Mouse (Mus musculus): ENCODE data around the gene Kcmf1.

Gene Kcmf1

DNA sequence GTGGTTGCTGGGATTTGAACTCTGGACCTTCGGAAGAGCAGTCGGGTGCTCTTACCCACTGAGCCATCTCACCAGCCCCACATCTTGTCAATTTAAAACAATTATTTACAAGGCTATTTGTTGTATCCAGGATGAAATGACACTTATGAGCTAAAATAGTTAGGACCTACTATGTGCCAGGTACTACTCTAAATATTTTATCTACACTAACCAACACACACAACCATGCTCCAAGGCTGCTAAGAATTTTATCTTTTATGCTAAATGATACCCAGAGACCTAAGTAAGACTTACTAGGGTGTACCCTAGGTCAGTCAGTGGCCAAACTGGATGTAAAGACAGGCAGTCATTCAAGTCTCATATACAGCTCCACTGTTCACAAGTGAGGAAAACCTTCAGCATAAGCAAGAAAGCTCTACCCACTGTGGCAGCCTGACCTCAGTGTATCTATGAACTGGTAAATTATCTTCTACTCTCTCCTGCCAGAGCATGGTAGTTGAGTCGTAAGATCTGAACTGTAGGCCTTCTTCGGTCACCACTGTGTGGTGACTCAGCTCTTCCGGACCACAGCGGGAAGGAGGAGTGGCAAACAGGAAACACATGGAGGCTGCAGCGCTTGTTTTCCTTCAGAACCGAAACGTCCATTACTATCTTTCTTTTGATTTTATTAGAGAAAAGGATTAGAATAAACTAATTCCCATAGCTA, 18.7 kb downstream of the Kcmf1 start:
- ChIA-PET POLR2A (interaction anchor here (0.7 to 11.0 kb wide), 22 partner anchors 8 to 231 kb away, joined by 3 to 196 read pairs (median 4); partner anchors contain the start of genes Kcmf1 (in 2 of the 4) and Tmsb10 (in 1 of the 4)), CTCF (interaction anchor here in 3 of 4 experiments (0.6 to 0.9 kb wide), 4 partner anchors 21 to 214 kb away, joined by 3 to 7 read pairs (median 4); no protein-coding TSS in a partner anchor)

DNA sequence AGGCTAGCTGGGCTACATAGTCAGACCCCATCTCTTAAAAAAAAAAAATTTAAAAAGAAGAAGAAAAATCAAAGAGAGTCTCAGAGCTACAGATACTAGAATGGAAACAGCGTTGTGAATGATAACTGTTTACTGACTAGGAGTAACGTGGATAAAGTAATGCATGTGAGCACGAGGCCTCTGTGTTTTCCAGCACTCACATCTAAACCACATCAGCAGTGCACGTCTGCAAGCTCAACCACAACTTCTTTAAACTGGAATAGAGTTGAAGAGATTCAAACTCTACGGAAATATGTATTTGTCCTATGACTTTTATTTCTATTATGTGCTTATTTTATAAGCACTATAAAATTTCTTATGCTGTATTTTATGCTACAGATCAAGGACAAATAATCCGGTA, 23.1 kb downstream of the Kcmf1 start:
- CTCF ChIA-PET = no interaction called here
- POLR2A ChIA-PET = no interaction called here

DNA sequence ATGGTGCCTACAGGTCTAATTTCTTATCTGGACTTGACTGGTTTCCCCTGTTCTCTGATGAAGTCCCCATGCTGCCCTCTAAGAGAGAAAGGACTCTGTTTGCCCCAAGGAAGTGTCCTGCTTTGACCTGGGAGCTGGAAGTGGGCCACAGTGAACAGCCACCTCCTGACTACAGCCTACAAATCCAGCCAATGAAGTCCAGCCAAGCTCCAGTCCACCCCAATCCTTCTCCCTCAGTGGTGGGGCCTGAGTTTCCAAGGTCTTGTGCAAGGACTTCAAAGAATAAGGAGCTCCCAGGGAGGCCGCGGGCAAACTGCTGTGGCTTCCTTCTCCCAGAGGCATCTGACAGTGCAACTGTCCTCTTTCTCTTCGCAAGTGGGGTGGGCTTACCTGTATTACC, 26.4 kb downstream of the Kcmf1 start:
- CTCF ChIA-PET = interaction anchor here in 2 of 4 experiments (0.7 to 0.9 kb wide), 2 partner anchors 10 to 21 kb away, joined by 3 read pairs; no protein-coding TSS in a partner anchor

GRCm38 (mm10) chr6:72872276-72872675, 27.5 kb downstream of the Kcmf1 start:
- ChIA-PET POLR2A (interaction anchor here in 2 of 4 experiments (0.8 to 7.0 kb wide), 5 partner anchors 11 to 24 kb away, joined by 3 to 55 read pairs (median 5); no protein-coding TSS in a partner anchor), CTCF (no interaction called here)

More for the DNA sequence above, 26.4 kb downstream of the Kcmf1 start:
- POLR2A ChIA-PET = interaction anchor here in 2 of 4 experiments (0.7 to 7.0 kb wide), 10 partner anchors 10 to 61 kb away, joined by 3 to 36 read pairs (median 4); partner anchors contain the start of gene Kcmf1 (in 1 of the 2)

GRCm38 (mm10) chr6:72869601-72870000, 30.2 kb downstream of the Kcmf1 start:
- POLR2A ChIA-PET = interaction anchor here in 2 of 4 experiments (0.6 to 7.0 kb wide), 7 partner anchors 9 to 240 kb away, joined by 3 to 55 read pairs (median 3); no protein-coding TSS in a partner anchor

GRCm38 (mm10) chr6:72868688-72869087, 31.1 kb downstream of the Kcmf1 start:
- ChIA-PET CTCF (no interaction called here), POLR2A (interaction anchor here in 2 of 4 experiments (0.6 to 7.0 kb wide), 10 partner anchors 10 to 33 kb away, joined by 3 to 55 read pairs (median 3); no protein-coding TSS in a partner anchor)

More at GRCm38 (mm10) chr6:72869601-72870000, 30.2 kb downstream of the Kcmf1 start:
- CTCF ChIA-PET = interaction anchor here in 2 of 4 experiments (1.4 to 2.0 kb wide), 2 partner anchors 17 to 18 kb away, joined by 4 to 7 read pairs; no protein-coding TSS in a partner anchor

GRCm38 (mm10) chr6:72867746-72868145, 32.0 kb downstream of the Kcmf1 start:
- ChIA-PET CTCF (interaction anchor here in 1 of 4 experiments (0.5 kb wide), 1 partner anchor 24 kb away, joined by 10 read pairs; no protein-coding TSS in a partner anchor), POLR2A (interaction anchor here in 3 of 4 experiments (0.5 to 7.0 kb wide), 7 partner anchors 11 to 33 kb away, joined by 3 to 55 read pairs (median 4); no protein-coding TSS in a partner anchor)

GRCm38 (mm10) chr6:72866232-72866631, 33.5 kb downstream of the Kcmf1 start:
- POLR2A ChIA-PET = interaction anchor here in 1 of 4 experiments (0.6 to 1.5 kb wide), 2 partner anchors 35 to 227 kb away, joined by 3 to 4 read pairs; no protein-coding TSS in a partner anchor

DNA sequence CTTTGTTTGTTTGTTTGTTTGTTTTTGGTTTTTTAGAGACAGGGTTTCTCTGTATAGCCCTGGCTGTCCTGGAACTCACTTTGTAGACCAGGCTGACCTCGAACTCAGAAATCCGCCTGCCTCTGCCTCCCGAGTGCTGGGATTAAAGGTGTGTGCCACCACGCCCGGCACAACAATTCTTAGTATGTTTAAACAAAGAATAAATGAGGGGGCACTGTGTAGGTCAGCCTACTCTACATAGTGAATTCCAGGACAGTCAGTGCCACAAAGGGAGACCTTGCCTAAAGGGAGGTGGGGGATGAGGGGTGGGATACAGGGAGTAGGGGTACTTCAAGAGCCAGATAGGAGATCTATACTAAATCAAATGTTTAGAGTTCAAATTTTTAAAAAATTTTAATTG, 37.1 kb downstream of the Kcmf1 start:
- ChIA-PET POLR2A (interaction anchor here in 2 of 4 experiments (0.5 to 1.5 kb wide), 4 partner anchors 11 to 646 kb away, joined by 3 to 5 read pairs (median 4); no protein-coding TSS in a partner anchor), CTCF (interaction anchor here in 1 of 4 experiments (0.5 kb wide), 1 partner anchor 40 kb away, joined by 14 read pairs; no protein-coding TSS in a partner anchor)

More at GRCm38 (mm10) chr6:72866232-72866631, 33.5 kb downstream of the Kcmf1 start:
- CTCF ChIA-PET = no interaction called here

DNA sequence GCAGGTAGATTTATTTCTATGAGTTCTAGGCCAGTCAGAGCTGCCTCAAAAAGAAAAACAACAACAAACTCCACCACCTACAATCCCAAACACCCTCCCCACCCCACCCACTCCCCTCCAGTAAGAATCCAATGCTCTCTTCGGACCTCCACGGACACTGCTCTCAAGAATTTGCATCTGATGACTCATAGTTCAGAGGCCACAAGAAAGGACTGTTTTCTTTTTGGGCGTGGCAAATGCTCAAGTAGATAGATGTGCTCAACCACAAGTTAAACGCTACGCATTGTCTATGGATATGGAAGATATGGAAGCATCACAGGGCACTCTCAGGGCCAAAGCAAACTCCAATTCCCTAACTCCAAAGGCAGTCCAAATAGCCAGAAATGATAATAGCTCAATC, 45.5 kb downstream of the Kcmf1 start:
- CTCF ChIA-PET = interaction anchor here in 1 of 4 experiments (0.9 kb wide), 1 partner anchor 31 kb away, joined by 3 read pairs; no protein-coding TSS in a partner anchor
- POLR2A ChIA-PET = interaction anchor here in 3 of 4 experiments (0.5 to 1.9 kb wide), 8 partner anchors 9 to 133 kb away, joined by 3 to 11 read pairs (median 3); no protein-coding TSS in a partner anchor

DNA sequence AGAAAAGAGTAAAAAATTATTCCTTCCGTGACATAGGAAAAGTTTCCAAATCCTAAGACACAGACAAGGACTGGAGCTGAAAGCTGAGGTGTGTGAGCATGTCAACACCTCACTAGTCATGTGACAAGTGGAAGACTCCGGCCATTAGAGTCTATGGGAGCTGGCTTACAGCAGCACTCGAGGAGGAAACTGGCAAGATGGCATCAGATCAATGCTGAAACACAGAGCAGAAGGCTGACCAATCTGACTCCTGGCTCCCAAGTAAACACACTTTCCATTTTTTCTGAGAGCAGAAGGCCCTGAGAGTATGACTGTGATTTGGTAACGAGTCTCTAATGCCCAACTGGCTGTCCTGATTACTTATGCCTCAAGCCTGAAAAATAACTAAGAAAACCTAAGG, 47.6 kb downstream of the Kcmf1 start:
- POLR2A ChIA-PET = interaction anchor here (0.6 to 2.7 kb wide), 23 partner anchors 9 to 1674 kb away, joined by 3 to 16 read pairs (median 3); partner anchors contain the start of genes Tmsb10 (in 2 of the 4), Kcmf1 (in 1 of the 4) and Mat2a (in 1 of the 4)
- CTCF ChIA-PET = interaction anchor here (0.5 to 2.5 kb wide), 33 partner anchors 10 to 250 kb away, joined by 3 to 16 read pairs (median 4); no protein-coding TSS in a partner anchor

DNA sequence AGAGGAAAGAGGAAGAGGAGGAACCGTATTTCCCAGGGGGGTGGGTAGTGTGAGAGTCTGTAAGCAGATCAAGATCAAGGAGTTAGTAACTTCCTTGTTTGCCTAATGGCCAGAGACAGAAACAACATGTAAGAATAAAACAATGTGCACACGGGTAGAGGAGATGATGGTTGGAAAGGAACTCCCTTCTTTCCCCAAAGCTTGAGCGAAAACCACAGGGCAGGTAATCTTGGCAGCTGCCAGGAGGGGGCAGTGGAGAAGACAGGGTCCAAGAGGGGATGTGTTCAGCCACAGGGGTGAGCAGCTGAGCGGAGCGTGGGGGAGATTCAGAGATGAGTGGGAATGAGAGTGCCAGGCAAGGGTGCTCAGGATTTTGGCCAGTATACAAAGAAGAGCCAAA, 48.1 kb downstream of the Kcmf1 start:
- ChIA-PET CTCF (interaction anchor here (0.5 to 2.5 kb wide), 36 partner anchors 9 to 303 kb away, joined by 3 to 16 read pairs (median 4); no protein-coding TSS in a partner anchor), POLR2A (interaction anchor here (0.6 to 2.7 kb wide), 25 partner anchors 9 to 1673 kb away, joined by 3 to 16 read pairs (median 3); partner anchors contain the start of genes Tmsb10 (in 2 of the 4), Ggcx (in 1 of the 4), Kcmf1 (in 1 of the 4) and Mat2a (in 1 of the 4))

- CTCF ChIA-PET = interaction anchor here in 3 of 4 experiments (1.1 to 3.1 kb wide), 7 partner anchors 10 to 307 kb away, joined by 3 to 12 read pairs (median 5); no protein-coding TSS in a partner anchor
These were observed 57.7 kb downstream of the Kcmf1 start for GRCm38 (mm10) chr6:72841986-72842502.

GRCm38 (mm10) chr6:72840867-72841780, 58.7 kb downstream of the Kcmf1 start:
- CTCF ChIA-PET = interaction anchor here (0.6 to 3.1 kb wide), 8 partner anchors 11 to 306 kb away, joined by 3 to 12 read pairs (median 4); no protein-coding TSS in a partner anchor
- POLR2A ChIA-PET = interaction anchor here in 3 of 4 experiments (0.5 to 2.7 kb wide), 14 partner anchors 9 to 443 kb away, joined by 3 to 9 read pairs (median 4); no protein-coding TSS in a partner anchor

More at GRCm38 (mm10) chr6:72841986-72842502, 57.7 kb downstream of the Kcmf1 start:
- POLR2A ChIA-PET = interaction anchor here (0.5 to 2.7 kb wide), 17 partner anchors 11 to 291 kb away, joined by 3 to 11 read pairs (median 4); partner anchors contain the start of gene Tgoln1 (in 1 of the 4)

DNA sequence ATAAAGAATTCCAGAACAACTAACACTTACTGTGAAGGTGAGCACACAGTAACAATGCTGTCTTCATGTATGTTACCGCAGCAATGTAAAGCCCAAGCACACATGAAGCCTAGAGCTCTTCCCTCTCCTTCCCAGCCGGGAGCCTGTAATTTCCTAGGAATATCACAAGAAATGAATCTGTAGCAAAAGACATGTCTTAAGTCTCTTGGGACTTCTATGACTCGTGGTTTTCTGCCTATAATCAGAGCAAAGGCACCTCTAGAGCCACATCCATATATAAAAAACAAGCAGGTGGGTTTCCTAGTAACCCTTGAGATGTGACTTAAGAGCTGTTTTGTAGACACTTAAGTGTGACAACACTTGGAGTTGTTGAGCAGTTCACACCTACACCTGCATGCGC, 62.0 kb downstream of the Kcmf1 start:
- CTCF ChIA-PET = no interaction called here
- POLR2A ChIA-PET = interaction anchor here in 2 of 4 experiments (0.7 to 2.1 kb wide), 2 partner anchors 10 to 298 kb away, joined by 4 read pairs; no protein-coding TSS in a partner anchor

- POLR2A ChIA-PET = interaction anchor here in 2 of 4 experiments (0.6 to 1.2 kb wide), 5 partner anchors 26 to 144 kb away, joined by 3 read pairs; no protein-coding TSS in a partner anchor
- CTCF ChIA-PET = interaction anchor here in 2 of 4 experiments (0.5 to 1.5 kb wide), 3 partner anchors 40 to 185 kb away, joined by 3 read pairs; no protein-coding TSS in a partner anchor
These were observed 65.3 kb downstream of the Kcmf1 start for GRCm38 (mm10) chr6:72834518-72834917.

- POLR2A ChIA-PET = interaction anchor here in 1 of 4 experiments (0.6 to 1.3 kb wide), 4 partner anchors 11 to 243 kb away, joined by 3 to 4 read pairs (median 3); no protein-coding TSS in a partner anchor
- CTCF ChIA-PET = interaction anchor here in 2 of 4 experiments (0.5 to 1.6 kb wide), 5 partner anchors 20 to 636 kb away, joined by 3 to 5 read pairs (median 3); no protein-coding TSS in a partner anchor
These were observed 67.9 kb downstream of the Kcmf1 start for GRCm38 (mm10) chr6:72831858-72832257.

Measured in embryonic stem cell, embryonic (primary cell).